Mouse (Mus musculus): ENCODE results near the gene Olfr724. TPM values are rescaled to one million over a fixed set of nuclear protein-coding genes. Genes with fewer than 3 reads are reported as not detected.
"Not testable (repeated sequence)": the region's sequence is repeated elsewhere in the genome, so short reads cannot be mapped to it uniquely, and the experiment has no call there.

Gene Olfr724
- polyA plus RNA-seq (2015; fragmentation: Nextera tagmentation; extraction: Ambion mirVana): not detected in 2 replicates

DNA sequence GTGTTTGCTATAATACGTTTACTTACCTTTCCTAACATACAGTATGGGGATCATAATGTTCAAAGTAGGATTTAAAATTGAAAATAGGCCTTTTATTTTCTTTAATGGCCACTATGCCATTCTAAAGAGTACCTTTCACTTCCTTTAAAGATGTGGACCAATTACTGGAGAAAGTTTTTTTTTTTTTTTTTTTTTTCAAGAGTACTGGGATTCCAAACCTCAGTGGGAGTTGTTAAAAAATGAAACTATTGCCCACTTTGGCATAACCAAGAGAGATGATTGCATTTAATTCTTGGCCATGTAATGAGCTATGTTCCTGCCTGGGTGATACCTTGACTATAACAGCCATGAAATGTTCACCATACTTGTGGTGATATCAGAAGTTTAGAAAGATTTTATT, at the start of gene Olfr724:
Gene Olfr724, minus strand, starts transcription at position 101 of the 400 bp plus-strand sequence.
- ATAC-seq (replicated peaks); H3K9ac ChIP-seq (replicated peaks); H3K9me3 ChIP-seq; H3K27me3 ChIP-seq; H3K4me1 ChIP-seq; H3K36me3 ChIP-seq; H3K27ac ChIP-seq (replicated peaks); H3K4me2 ChIP-seq (replicated peaks); H3K4me3 ChIP-seq: not testable (repeated sequence)
- 69% methylated on average over 1 of the region's 1 CpGs for WGBS

DNA sequence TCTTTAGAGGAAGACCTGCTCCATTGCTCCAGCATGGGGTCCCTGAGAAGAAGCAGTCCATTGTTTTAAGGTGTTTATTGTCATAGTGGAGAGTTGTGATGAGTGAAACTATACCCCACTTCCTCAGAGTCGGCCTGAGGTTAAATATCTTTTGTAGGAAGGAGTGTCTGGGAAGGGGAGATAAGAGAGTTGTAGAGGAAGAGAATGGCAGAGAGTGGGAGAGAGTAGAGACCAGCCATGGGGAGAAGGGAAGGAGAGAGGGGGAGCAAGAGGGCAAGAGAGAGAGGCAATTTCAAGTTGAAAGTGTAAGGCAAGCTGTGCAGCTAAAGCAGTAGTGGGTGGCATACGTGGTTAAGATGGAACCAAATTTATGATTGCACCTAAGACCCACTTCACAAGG, 7.2 kb downstream of the Olfr724 start:
- H3K9me3 ChIP-seq: no peaks in the 10 kb centered on the region
- ATAC-seq (replicated peaks): no peak
- no peak overlapping the region for H3K4me2 ChIP-seq (replicated peaks)
- WGBS: 62% methylated on average over 2 of the region's 2 CpGs
- no peak overlapping the region for H3K9ac ChIP-seq (replicated peaks)
- no peak overlapping the region for H3K4me3 ChIP-seq
- no peaks in the 10 kb centered on the region for H3K27me3 ChIP-seq
- no peaks in the 10 kb centered on the region for H3K36me3 ChIP-seq
- no peaks in the 10 kb centered on the region for H3K4me1 ChIP-seq
- H3K27ac ChIP-seq (replicated peaks): no peak overlapping the region

DNA sequence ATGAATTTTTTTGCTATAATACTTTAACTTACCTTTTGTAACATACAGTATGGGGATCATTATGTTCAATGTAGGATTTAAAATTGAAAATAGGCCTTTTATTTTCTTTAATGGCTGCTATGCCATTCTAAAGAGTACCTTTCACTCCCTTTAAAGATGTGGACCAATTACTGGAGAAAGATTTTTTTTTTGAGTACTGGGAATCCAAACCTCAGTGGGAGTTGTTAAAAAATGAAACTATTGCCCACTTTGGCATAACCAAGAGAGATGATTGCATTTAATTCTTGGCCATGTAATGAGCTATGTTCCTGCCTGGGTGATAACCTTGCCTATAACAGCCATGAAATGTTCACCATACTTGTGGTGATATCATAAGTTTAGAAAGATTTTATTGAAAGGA, 31.4 kb downstream of the Olfr724 start, which contains the start of gene Olfr723:
Gene Olfr723, minus strand, starts transcription at position 101 of the 400 bp plus-strand sequence.
- H3K9ac ChIP-seq (replicated peaks); H3K4me2 ChIP-seq (replicated peaks); H3K4me1 ChIP-seq; H3K27ac ChIP-seq (replicated peaks); H3K4me3 ChIP-seq; H3K9me3 ChIP-seq; ATAC-seq (replicated peaks); H3K36me3 ChIP-seq; H3K27me3 ChIP-seq: not testable (repeated sequence)

Other genes with a start within 250 kb of the Olfr724 start
- 14.7 and 16.2 TPM in 2 replicates for gene Armh4, start 179.9 kb downstream of the Olfr724 start, polyA plus RNA-seq (2015; fragmentation: Nextera tagmentation; extraction: Ambion mirVana)
- not detected in 2 replicates for gene Olfr722, start 61.3 kb downstream of the Olfr724 start, polyA plus RNA-seq (2015; fragmentation: Nextera tagmentation; extraction: Ambion mirVana)
- not detected in 2 replicates for gene Olfr723, start 31.5 kb downstream of the Olfr724 start, polyA plus RNA-seq (2015; fragmentation: Nextera tagmentation; extraction: Ambion mirVana)
- not detected in 2 replicates for gene Olfr725, start 77.1 kb upstream of the Olfr724 start, polyA plus RNA-seq (2015; fragmentation: Nextera tagmentation; extraction: Ambion mirVana)
- not detected in 2 replicates for gene Olfr726, start 127.7 kb upstream of the Olfr724 start, polyA plus RNA-seq (2015; fragmentation: Nextera tagmentation; extraction: Ambion mirVana)
- not detected in 2 replicates for gene Olfr727, start 159.9 kb upstream of the Olfr724 start, polyA plus RNA-seq (2015; fragmentation: Nextera tagmentation; extraction: Ambion mirVana)
- gene Olfr728, start 179.4 kb upstream of the Olfr724 start, polyA plus RNA-seq (2015; fragmentation: Nextera tagmentation; extraction: Ambion mirVana): not detected in 2 replicates
- gene Olfr729, start 189.6 kb upstream of the Olfr724 start, polyA plus RNA-seq (2015; fragmentation: Nextera tagmentation; extraction: Ambion mirVana): not detected in 2 replicates
- not detected in 2 replicates for gene Olfr730, start 224.9 kb upstream of the Olfr724 start, polyA plus RNA-seq (2015; fragmentation: Nextera tagmentation; extraction: Ambion mirVana)